Mouse (Mus musculus) thymus, postnatal 14 days (tissue): ENCODE measurements around the gene Ankrd23.

Source experiments
- DNase-seq: peaks from one replicate; pipeline ENCODE4 v3.0.0; 2021

Gene Ankrd23

GRCm38 (mm10) chr1:36512089-36512965 is 24.4 kb downstream of the Ankrd23 start:
- DNase-seq = peak; percentile 73

GRCm38 (mm10) chr1:36511289-36512021 is 25.2 kb downstream of the Ankrd23 start, which contains the start of gene Cnnm3:
Gene Cnnm3, plus strand, starts transcription at chr1:36511867.
- peak; percentile 100 for DNase-seq

GRCm38 (mm10) chr1:36508238-36508637 is 28.4 kb downstream of the Ankrd23 start:
- DNase-seq = no peak

- DNase-seq = peak; percentile 80
Observed at GRCm38 (mm10) chr1:36501261-36501660, 35.4 kb downstream of the Ankrd23 start.

DNA sequence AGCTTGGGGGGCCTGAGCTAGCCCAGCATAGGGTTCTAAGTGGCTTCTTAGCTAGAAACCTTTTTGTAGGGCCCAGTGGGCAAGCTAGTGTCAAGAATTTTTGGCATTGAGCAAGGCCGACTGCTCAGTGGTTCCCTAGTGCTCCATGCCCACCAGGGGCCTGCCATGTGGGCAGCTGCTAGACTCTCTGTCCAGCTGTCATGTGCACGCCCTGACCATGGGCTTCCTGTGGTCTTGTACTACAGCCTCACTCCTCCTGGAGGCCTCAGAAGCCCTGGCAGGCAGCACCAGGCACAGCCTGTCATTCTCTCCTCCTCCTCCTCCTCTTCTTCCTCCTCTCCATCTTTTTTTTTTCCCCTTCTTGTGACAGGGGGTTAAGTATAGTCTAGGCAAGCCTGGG is 39.4 kb downstream of the Ankrd23 start:
- no peak for DNase-seq

DNA sequence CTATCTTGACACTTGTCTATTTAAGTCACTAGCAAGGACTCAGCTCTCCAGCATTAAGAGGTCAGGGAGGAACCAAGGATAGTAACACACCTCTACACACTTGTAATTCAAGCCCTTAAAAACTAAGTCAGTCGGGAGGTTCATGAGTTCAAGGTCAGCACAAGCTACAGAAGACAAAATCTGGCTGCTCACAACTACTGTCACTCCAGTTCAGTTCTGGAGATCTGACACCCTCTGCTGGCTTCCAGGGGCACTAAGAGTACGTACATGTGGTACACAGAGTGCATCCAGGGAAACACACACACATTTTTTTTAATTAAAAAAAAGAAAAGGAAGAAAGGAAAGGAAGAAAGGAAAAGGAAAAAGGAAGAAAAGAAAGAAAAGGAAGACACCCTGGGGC is 40.0 kb downstream of the Ankrd23 start:
- DNase-seq = peak; percentile 47

GRCm38 (mm10) chr1:36493299-36493698 is 43.4 kb downstream of the Ankrd23 start:
- DNase-seq = no peak

DNA sequence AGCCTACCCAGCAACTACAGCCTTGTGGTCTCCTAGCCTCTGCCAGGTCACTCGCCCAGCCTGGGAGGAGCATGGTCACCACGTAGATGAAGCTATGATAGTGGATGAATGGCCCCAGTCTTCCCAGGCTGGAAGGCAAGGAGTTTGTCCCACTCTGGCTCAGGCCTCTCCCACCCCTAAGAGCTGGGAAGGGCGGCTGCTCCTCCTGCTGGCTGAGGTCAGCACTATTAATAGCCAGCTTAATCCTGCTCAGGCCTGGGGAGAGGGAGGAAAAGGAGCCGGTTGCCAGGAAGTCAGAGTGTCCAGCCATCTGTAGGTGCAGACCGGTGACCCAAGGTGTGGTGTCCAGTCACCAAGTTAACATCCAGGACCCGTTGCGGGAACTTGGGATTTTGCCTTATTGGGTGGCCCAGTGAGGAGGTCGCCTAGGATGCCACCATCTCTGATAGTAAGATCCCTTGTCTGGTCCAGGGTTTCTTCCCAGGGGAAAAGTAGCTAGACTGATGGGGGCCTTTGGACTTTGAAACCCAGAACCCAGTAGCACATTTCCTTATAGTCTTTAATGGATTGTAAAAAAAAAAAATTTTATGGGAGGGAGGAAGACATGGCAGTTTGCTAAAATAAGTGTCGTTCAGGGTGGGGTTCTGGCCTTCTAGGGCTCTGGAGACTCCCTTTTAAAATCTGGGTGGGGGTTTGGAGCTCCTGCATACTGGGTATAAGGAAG is 44.1 kb downstream of the Ankrd23 start:
- no peak for DNase-seq

GRCm38 (mm10) chr1:36489661-36490060 is 47.0 kb downstream of the Ankrd23 start:
- no peak for DNase-seq

DNA sequence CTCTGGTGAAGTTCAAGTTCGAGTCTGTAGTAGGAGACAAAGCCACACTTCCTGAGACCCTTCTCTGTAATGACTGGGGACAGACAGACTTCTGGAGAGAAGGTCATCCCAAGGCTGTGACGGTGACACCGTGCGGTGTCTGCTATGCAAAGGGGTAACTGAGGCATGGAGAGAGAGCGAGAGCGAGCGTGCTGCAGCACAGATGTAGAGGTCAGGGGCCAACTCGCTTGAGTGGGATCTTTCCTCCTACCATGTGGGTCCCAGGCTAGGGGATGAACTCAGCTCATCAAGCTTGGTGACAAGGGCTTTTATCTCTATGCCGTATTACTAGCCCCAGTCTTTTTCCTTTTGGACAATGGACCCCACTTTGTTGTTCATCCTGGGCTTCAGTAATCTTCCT is 49.6 kb downstream of the Ankrd23 start:
- DNase-seq = no peak

DNA sequence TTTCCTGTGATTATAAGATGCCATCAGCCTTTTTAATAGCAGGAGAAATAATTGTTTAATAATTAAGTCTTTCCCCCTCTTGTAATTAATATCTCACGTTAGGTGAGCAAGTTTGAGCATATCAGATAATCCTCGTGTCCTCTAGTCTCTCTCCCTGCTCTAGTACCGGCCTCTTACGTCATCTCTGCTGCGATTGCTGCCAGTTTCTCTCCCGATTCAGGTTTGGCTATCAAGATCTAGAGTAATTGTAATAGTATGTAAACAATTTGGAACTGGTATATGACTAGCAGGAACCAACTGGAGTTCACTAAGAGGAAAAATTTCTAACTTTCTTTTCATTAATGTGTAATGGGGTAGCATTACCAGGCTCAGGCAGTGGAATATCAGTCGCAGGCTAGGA is 51.6 kb downstream of the Ankrd23 start:
- no peak for DNase-seq

DNA sequence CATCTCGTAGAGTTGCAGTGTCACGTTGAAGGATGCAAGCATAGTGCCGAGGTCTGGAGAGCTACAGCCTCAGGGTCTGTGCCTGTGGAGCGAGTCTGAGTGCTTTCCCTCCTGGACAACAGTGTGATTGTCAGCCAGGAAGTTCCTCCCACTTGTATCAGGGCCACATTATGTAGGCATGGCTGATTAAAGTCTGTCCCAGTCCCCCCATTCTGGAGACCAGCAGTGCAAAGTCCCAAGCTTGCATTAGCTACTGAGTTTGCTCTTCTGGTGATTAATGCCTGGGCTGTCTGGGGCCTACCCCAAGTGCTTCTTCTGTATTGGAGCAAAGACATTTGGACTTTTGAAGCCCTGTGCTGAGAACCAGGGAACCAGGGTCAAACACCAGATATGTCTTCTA is 52.9 kb downstream of the Ankrd23 start:
- DNase-seq = no peak
